Mouse (Mus musculus) forebrain, embryonic 16.5 days (tissue): ENCODE data around the gene Nhlrc2. TPM values are rescaled to one million over a fixed set of nuclear protein-coding genes. Genes with fewer than 3 reads are reported as not detected.

Source experiments
- ATAC-seq: fragments of 200-750 bp; cut with Nextera tagmentation; 2 replicates; pipeline ENCODE4 v1.8.0; 2017; ENCODE audit warnings: mild to moderate bottlenecking, moderate library complexity
- H3K27ac ChIP-seq: fragments of 300-500 bp; sonication (generic); 2 replicates; pipeline ENCODE4 v1.5.1; 2014; ENCODE audit warnings: low read length, control low read depth
- H3K27me3 ChIP-seq: fragments of 300-500 bp; sonication (generic); replicated peaks from 2 replicates; pipeline ENCODE4 v1.6.1; 2014; ENCODE audit warnings: low read length; ENCODE audit not compliant: control insufficient read depth, insufficient read depth
- H3K36me3 ChIP-seq: fragments of 300-500 bp; sonication (generic); 2 replicates; pipeline ENCODE4 v1.6.1; 2014; ENCODE audit not compliant: control insufficient read depth, insufficient read depth
- H3K4me1 ChIP-seq: fragments of 300-500 bp; sonication (generic); replicated peaks from 2 replicates; pipeline ENCODE4 v1.6.1; 2014; ENCODE audit warnings: low read length; ENCODE audit not compliant: control insufficient read depth, insufficient read depth
- H3K4me2 ChIP-seq: fragments of 300-500 bp; sonication (generic); 2 replicates; pipeline ENCODE4 v1.6.1; 2014; ENCODE audit warnings: mild to moderate bottlenecking, low read length, control low read depth
- H3K4me3 ChIP-seq: fragments of 300-500 bp; sonication (generic); replicated peaks from 2 replicates; pipeline ENCODE4 v1.5.1; 2014; ENCODE audit warnings: mild to moderate bottlenecking, low read length, control low read depth
- H3K9ac ChIP-seq: fragments of 300-500 bp; sonication (generic); replicated peaks from 2 replicates; pipeline ENCODE4 v1.6.1; 2014; ENCODE audit warnings: low read depth, low read length, control low read depth
- H3K9me3 ChIP-seq: fragments of 300-500 bp; sonication (generic); 2 replicates; pipeline ENCODE4 v1.6.1; 2016; ENCODE audit warnings: low read length; ENCODE audit not compliant: control insufficient read depth
- WGBS: fragments of 180-500 bp; shearing (Covaris S2); extraction: QIAGEN DNeasy Blood & Tissue Kit; methylation state at CpG from one replicate; pipeline ENCODE4 v1.1.7; 2014; 5-methylcytosine and 5-hydroxymethylcytosine counted together
- polyA plus RNA-seq: library from polyadenylated mRNA; unstranded; fragments of >200 nt; fragmentation: Nextera tagmentation; extraction: Ambion mirVana; gene quantifications from 2 replicates; pipeline ENCODE4 v1.2.1, GENCODE M21; 2015

Nhlrc2 gene
- polyA plus RNA-seq, 1 experiment from 2014 or later, result 10.6 TPM

DNA sequence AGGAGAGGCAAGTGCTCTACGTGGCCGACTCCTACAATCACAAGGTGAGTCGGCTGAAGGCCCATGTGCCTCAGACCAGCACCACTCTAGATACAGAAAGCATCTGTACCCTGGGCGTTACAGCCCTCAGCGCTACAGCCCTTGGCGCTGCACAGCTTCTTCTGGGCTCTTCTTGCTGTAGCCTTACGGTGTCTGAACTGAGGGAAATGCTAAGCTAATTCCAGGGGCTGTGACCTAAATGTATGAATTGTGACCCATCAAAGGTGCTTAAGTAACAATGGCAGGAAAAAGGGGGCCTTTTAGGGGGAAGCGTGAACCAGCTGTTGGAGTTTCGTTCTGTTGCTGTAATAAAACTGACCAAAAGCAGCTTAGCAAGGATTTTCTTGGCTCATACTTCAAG is 44.4 kb downstream of the Nhlrc2 start:
- Histone ChIP-seq H3K9ac (no peak overlapping the region), H3K9me3 (no peaks in the 10 kb centered on the region), H3K27me3 (no peaks in the 10 kb centered on the region), H3K27ac (no peak overlapping the region), H3K4me2 (no peak overlapping the region), H3K4me3 (no peak overlapping the region), H3K4me1 (peaks cover 4% of the 10 kb centered on the region; the same call in 1 of the 2 replicates), H3K36me3 (peaks cover 21% of the 10 kb centered on the region)
- ATAC-seq, result no peak
- WGBS, result 89% methylated on average over 9 of the region's 9 CpGs

- Histone ChIP-seq H3K4me3 (no peak overlapping the region), H3K4me2 (no peak overlapping the region), H3K4me1 (no peaks in the 10 kb centered on the region), H3K9ac (no peak overlapping the region), H3K9me3 (no peaks in the 10 kb centered on the region), H3K36me3 (peaks cover 10% of the 10 kb centered on the region), H3K27me3 (no peaks in the 10 kb centered on the region), H3K27ac (no peak overlapping the region)
- ATAC-seq, result no peak
- 42% methylated on average over 3 of the region's 3 CpGs for WGBS
Observed at GRCm38 (mm10) chr19:56599996-56600395, 51.9 kb downstream of the Nhlrc2 start.

- Histone ChIP-seq H3K9ac (no peak overlapping the region), H3K4me2 (no peak overlapping the region), H3K9me3 (no peaks in the 10 kb centered on the region), H3K27ac (no peak overlapping the region), H3K27me3 (no peaks in the 10 kb centered on the region), H3K4me3 (no peak overlapping the region), H3K36me3 (peaks cover 3% of the 10 kb centered on the region; the same call in 1 of the 2 replicates), H3K4me1 (no peaks in the 10 kb centered on the region)
- WGBS, result 72% methylated on average over 7 of the region's 7 CpGs
- ATAC-seq, result no peak
Observed at GRCm38 (mm10) chr19:56600797-56601196, 52.7 kb downstream of the Nhlrc2 start.

GRCm38 (mm10) chr19:56601901-56602347 is 53.9 kb downstream of the Nhlrc2 start:
- WGBS, result 84% methylated on average over 15 of the region's 15 CpGs
- H3K27ac ChIP-seq, result no peak overlapping the region
- no peak for ATAC-seq
- no peaks in the 10 kb centered on the region for H3K4me1 ChIP-seq
- no peak overlapping the region for H3K4me2 ChIP-seq
- H3K4me3 ChIP-seq, result no peak overlapping the region
- no peaks in the 10 kb centered on the region for H3K9me3 ChIP-seq
- H3K27me3 ChIP-seq, result no peaks in the 10 kb centered on the region
- H3K36me3 ChIP-seq, result peaks cover 3% of the 10 kb centered on the region; the same call in 1 of the 2 replicates
- H3K9ac ChIP-seq, result no peak overlapping the region

GRCm38 (mm10) chr19:56608946-56609345 is 60.9 kb downstream of the Nhlrc2 start:
- no peak overlapping the region for H3K4me3 ChIP-seq
- no peak for ATAC-seq
- no peak overlapping the region for H3K4me2 ChIP-seq
- H3K27me3 ChIP-seq, result no peaks in the 10 kb centered on the region
- no peaks in the 10 kb centered on the region for H3K9me3 ChIP-seq
- H3K27ac ChIP-seq, result no peak overlapping the region
- H3K36me3 ChIP-seq, result no peaks in the 10 kb centered on the region
- WGBS, result 78% methylated on average over 5 of the region's 5 CpGs
- no peak overlapping the region for H3K9ac ChIP-seq
- H3K4me1 ChIP-seq, result no peaks in the 10 kb centered on the region

DNA sequence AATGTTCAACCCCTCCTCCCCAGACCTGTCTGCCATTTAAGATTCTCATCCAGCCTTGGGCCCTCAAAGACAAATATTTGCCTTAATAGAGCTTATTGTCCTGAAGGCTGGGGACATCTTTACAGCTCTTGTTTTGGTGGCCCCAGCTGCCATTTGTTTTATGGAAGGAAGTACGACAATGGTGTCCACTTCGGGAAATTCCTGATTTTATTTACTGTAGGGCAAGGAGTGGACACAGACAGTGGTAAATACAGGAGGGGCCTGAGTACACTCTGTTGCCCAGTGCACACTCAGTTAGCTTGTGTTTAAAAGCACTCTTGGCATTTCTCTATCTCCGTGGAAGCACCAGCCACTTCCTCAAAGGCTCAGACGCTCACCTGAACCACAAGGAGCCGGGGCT is 66.1 kb downstream of the Nhlrc2 start:
- no peak for ATAC-seq
- no peaks in the 10 kb centered on the region for H3K36me3 ChIP-seq

GRCm38 (mm10) chr19:56618845-56619244 is 70.8 kb downstream of the Nhlrc2 start:
- peak; percentile 38; the same call in 1 of the 2 replicates for ATAC-seq
- Histone ChIP-seq H3K9me3 (no peaks in the 10 kb centered on the region), H3K4me3 (no peak overlapping the region), H3K27me3 (no peaks in the 10 kb centered on the region), H3K9ac (no peak overlapping the region), H3K27ac (no peak overlapping the region), H3K4me1 (peaks cover 9% of the 10 kb centered on the region; the same call in 1 of the 2 replicates), H3K36me3 (no peaks in the 10 kb centered on the region), H3K4me2 (no peak overlapping the region)
- 59% methylated on average over 9 of the region's 9 CpGs for WGBS

More for the DNA sequence above, 66.1 kb downstream of the Nhlrc2 start:
- Histone ChIP-seq H3K9me3 (no peaks in the 10 kb centered on the region), H3K4me1 (peaks cover 2% of the 10 kb centered on the region; the same call in 1 of the 2 replicates), H3K9ac (no peak overlapping the region), H3K4me2 (no peak overlapping the region), H3K27me3 (no peaks in the 10 kb centered on the region), H3K4me3 (no peak overlapping the region), H3K27ac (no peak overlapping the region)
- 88% methylated on average over 5 of the region's 5 CpGs for WGBS

DNA sequence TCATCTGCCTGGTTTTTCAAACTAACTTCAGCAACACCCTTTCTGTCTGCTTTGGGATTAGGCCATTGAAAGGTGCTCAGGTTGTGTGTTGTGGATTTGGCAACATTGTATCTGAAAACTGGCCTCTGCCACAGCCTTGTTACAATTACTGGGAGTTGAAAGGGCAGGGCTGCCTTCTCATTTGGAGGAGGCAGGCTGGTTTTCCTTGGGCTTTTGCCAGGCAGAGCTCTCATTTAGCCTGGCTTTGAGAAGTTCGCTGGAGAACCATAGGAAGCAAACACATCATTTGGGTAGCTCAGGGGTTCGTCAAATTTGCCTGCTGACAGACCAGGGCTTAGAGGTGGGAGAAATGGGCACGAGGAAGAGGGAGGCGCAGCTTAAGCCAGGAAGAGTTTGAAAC is 71.5 kb downstream of the Nhlrc2 start:
- Histone ChIP-seq H3K27ac (no peak overlapping the region), H3K27me3 (no peaks in the 10 kb centered on the region), H3K36me3 (no peaks in the 10 kb centered on the region), H3K9me3 (no peaks in the 10 kb centered on the region), H3K9ac (no peak overlapping the region), H3K4me1 (peaks cover 9% of the 10 kb centered on the region; the same call in 1 of the 2 replicates), H3K4me3 (no peak overlapping the region), H3K4me2 (no peak overlapping the region)
- ATAC-seq, result no peak
- WGBS, result 39% methylated on average over 4 of the region's 4 CpGs

GRCm38 (mm10) chr19:56621876-56622275 is 73.8 kb downstream of the Nhlrc2 start:
- no peak for ATAC-seq
- 88% methylated on average over 7 of the region's 7 CpGs for WGBS

More at GRCm38 (mm10) chr19:56621876-56622275, 73.8 kb downstream of the Nhlrc2 start:
- no peak overlapping the region for H3K27ac ChIP-seq
- H3K4me1 ChIP-seq, result peaks cover 9% of the 10 kb centered on the region; the same call in 1 of the 2 replicates
- H3K4me2 ChIP-seq, result no peak overlapping the region
- no peak overlapping the region for H3K4me3 ChIP-seq
- no peaks in the 10 kb centered on the region for H3K9me3 ChIP-seq
- no peak overlapping the region for H3K9ac ChIP-seq
- H3K36me3 ChIP-seq, result no peaks in the 10 kb centered on the region
- H3K27me3 ChIP-seq, result no peaks in the 10 kb centered on the region
